In genomic region chr7:44850789-44851624, GRCm38 (mm10) we compare ENCODE assay signal across 8 mouse cellular contexts. TPM values are rescaled to one million over a fixed set of nuclear protein-coding genes. Genes with fewer than 3 reads are reported as not detected.
DNase-seq lines count a peak whose midpoint lies in the region; ATAC-seq and TF ChIP-seq lines count a peak whose summit lies in the region.

No protein-coding gene starts in this region.

- H3K4me3 ChIP-seq in neural tube, embryonic 11.5 days (ENCODE audit: low read depth, low read length): peak overlapping the region; percentile 85
- peak overlapping the region; percentile 79 for H3K4me3 ChIP-seq in limb, embryonic 13.5 days
- peak overlapping the region; percentile 81 for H3K4me3 ChIP-seq in stomach, postnatal 0 days (ENCODE audit: low read depth, low read length)

- H3K27me3 ChIP-seq in neural tube, embryonic 11.5 days (ENCODE audit: control insufficient read depth, insufficient read depth, low read length): no peaks in the 10 kb centered on the region
- no peaks in the 10 kb centered on the region for H3K27me3 ChIP-seq in limb, embryonic 13.5 days
- no peaks in the 10 kb centered on the region for H3K27me3 ChIP-seq in stomach, postnatal 0 days (ENCODE audit: control insufficient read depth, insufficient read depth, low read length)

- peaks cover 27% of the 10 kb centered on the region for H3K4me1 ChIP-seq in neural tube, embryonic 11.5 days (ENCODE audit: control insufficient read depth, insufficient read depth, low read length)
- H3K4me1 ChIP-seq in limb, embryonic 13.5 days: peaks cover 64% of the 10 kb centered on the region
- peaks cover 12% of the 10 kb centered on the region for H3K4me1 ChIP-seq in stomach, postnatal 0 days (replicated peaks; ENCODE audit: control insufficient read depth, insufficient read depth)

- peak overlapping the region; percentile 83 for H3K9ac ChIP-seq in neural tube, embryonic 11.5 days (ENCODE audit: low read length)
- H3K9ac ChIP-seq in limb, embryonic 13.5 days: peak overlapping the region; percentile 82
- peak overlapping the region; percentile 88 for H3K9ac ChIP-seq in stomach, postnatal 0 days (ENCODE audit: low read length)

- no peak overlapping the region for H3K27ac ChIP-seq in neural tube, embryonic 11.5 days (ENCODE audit: low read depth, low read length)
- H3K27ac ChIP-seq in limb, embryonic 13.5 days: peak overlapping the region; percentile 95; the same call in 1 of the 2 replicates
- peak overlapping the region; percentile 98 for H3K27ac ChIP-seq in stomach, postnatal 0 days (replicated peaks)

- H3K9me3 ChIP-seq in neural tube, embryonic 11.5 days (ENCODE audit: control insufficient read depth, low read length): no peaks in the 10 kb centered on the region
- H3K9me3 ChIP-seq in limb, embryonic 13.5 days: no peaks in the 10 kb centered on the region
- H3K9me3 ChIP-seq in stomach, postnatal 0 days (ENCODE audit: control insufficient read depth, low read length): no peaks in the 10 kb centered on the region

- no peaks in the 10 kb centered on the region for H3K36me3 ChIP-seq in neural tube, embryonic 11.5 days (ENCODE audit: control insufficient read depth, insufficient read depth, low read length)
- H3K36me3 ChIP-seq in limb, embryonic 13.5 days: peaks cover 32% of the 10 kb centered on the region
- H3K36me3 ChIP-seq in stomach, postnatal 0 days (ENCODE audit: control insufficient read depth, insufficient read depth, low read length): peaks cover under 1% of the 10 kb centered on the region; the same call in 1 of the 2 replicates

- no peak for ATAC-seq in neural tube, embryonic 11.5 days (ENCODE audit: insufficient read depth, low FRiP score, low TSS enrichment)
- no peak for ATAC-seq in limb, embryonic 13.5 days (ENCODE audit: low FRiP score, low read depth)
- no peak for ATAC-seq in stomach, postnatal 0 days (ENCODE audit: low FRiP score, low TSS enrichment)

- WGBS in neural tube, embryonic 11.5 days: 83% methylated on average over 8 of the region's 8 CpGs
- 76% methylated on average over 8 of the region's 8 CpGs for WGBS in limb, embryonic 13.5 days
- 70% methylated on average over 8 of the region's 8 CpGs for WGBS in stomach, postnatal 0 days

- no peak for TF ChIP-seq CTCF in stomach, postnatal 0 days (IDR thresholded peaks at IDR 0.05; ENCODE audit: low read depth)

- H3K4me2 ChIP-seq in neural tube, embryonic 11.5 days (ENCODE audit: low read depth): peak overlapping the region; percentile 91
- H3K4me2 ChIP-seq in limb, embryonic 13.5 days (replicated peaks): peak overlapping the region; percentile 94
- peak overlapping the region; percentile 83 for H3K4me2 ChIP-seq in stomach, postnatal 0 days (replicated peaks; ENCODE audit: low read depth)

- DNase-seq in cerebellum, adult 11-12 months: peak; percentile 60
- DNase-seq in cerebellum, adult 18-20 months: no peak
- DNase-seq in neural tube, embryonic 11.5 days (ENCODE audit: low spot score): no peak
- DNase-seq in neural tube, embryonic 10.5 days (ENCODE audit: extremely low spot score, low spot score): no peak
- DNase-seq in stomach, postnatal 0 days (ENCODE audit: low spot score): no peak
- DNase-seq in adrenal gland, postnatal 14 days: no peak
- no peak for DNase-seq in kidney, postnatal 4 days

- TF ChIP-seq EP300 in stomach, postnatal 0 days (optimal IDR thresholded peaks at IDR 0.05): no peak

RNA-seq across cellular contexts. Expression of gene Tbc1d17, which starts 2.1 kb away (rescaled TPM):
- 69.3 and 93.0 TPM in 2 replicates for polyA plus RNA-seq in neural tube, embryonic 11.5 days (2014; fragmentation: Nextera tagmentation; extraction: Ambion mirVana)
- 86.0 and 90.5 TPM in 2 replicates for polyA plus RNA-seq in limb, embryonic 13.5 days (2015; fragmentation: Nextera tagmentation; extraction: Ambion mirVana)
- polyA plus RNA-seq in stomach, postnatal 0 days (2015; fragmentation: Nextera tagmentation; extraction: Ambion mirVana): 45.4 and 48.0 TPM in 2 replicates
- 58.8 and 66.1 TPM in 2 replicates for total RNA-seq in adrenal gland, postnatal 14 days (2021)

RNA-seq across cellular contexts. Expression of gene Akt1s1, which starts 2.2 kb away (rescaled TPM):
- polyA plus RNA-seq in neural tube, embryonic 11.5 days (2014; fragmentation: Nextera tagmentation; extraction: Ambion mirVana): 37.2 and 49.3 TPM in 2 replicates
- 112 and 122 TPM in 2 replicates for polyA plus RNA-seq in limb, embryonic 13.5 days (2015; fragmentation: Nextera tagmentation; extraction: Ambion mirVana)
- polyA plus RNA-seq in stomach, postnatal 0 days (2015; fragmentation: Nextera tagmentation; extraction: Ambion mirVana): 70.8 and 75.2 TPM in 2 replicates
- total RNA-seq in adrenal gland, postnatal 14 days (2021): 90.6 and 104 TPM in 2 replicates

RNA-seq across cellular contexts. Expression of gene Pnkp, which starts 5.9 kb away (rescaled TPM):
- polyA plus RNA-seq in neural tube, embryonic 11.5 days (2014; fragmentation: Nextera tagmentation; extraction: Ambion mirVana): 30.2 and 30.6 TPM in 2 replicates
- polyA plus RNA-seq in limb, embryonic 13.5 days (2015; fragmentation: Nextera tagmentation; extraction: Ambion mirVana): 33.1 and 33.9 TPM in 2 replicates
- 23.5 and 25.7 TPM in 2 replicates for polyA plus RNA-seq in stomach, postnatal 0 days (2015; fragmentation: Nextera tagmentation; extraction: Ambion mirVana)
- total RNA-seq in adrenal gland, postnatal 14 days (2021): 35.2 and 45.1 TPM in 2 replicates

RNA-seq across cellular contexts. Expression of gene Ptov1, which starts 18.6 kb away (rescaled TPM):
- 418 and 419 TPM in 2 replicates for polyA plus RNA-seq in neural tube, embryonic 11.5 days (2014; fragmentation: Nextera tagmentation; extraction: Ambion mirVana)
- 502 and 514 TPM in 2 replicates for polyA plus RNA-seq in limb, embryonic 13.5 days (2015; fragmentation: Nextera tagmentation; extraction: Ambion mirVana)
- 159 and 179 TPM in 2 replicates for polyA plus RNA-seq in stomach, postnatal 0 days (2015; fragmentation: Nextera tagmentation; extraction: Ambion mirVana)
- total RNA-seq in adrenal gland, postnatal 14 days (2021): 239 and 241 TPM in 2 replicates

RNA-seq across cellular contexts. Expression of gene Atf5, which starts 34.5 kb away (rescaled TPM):
- 2.1 and 3.1 TPM in 2 replicates for polyA plus RNA-seq in neural tube, embryonic 11.5 days (2014; fragmentation: Nextera tagmentation; extraction: Ambion mirVana)
- 3.2 and 3.6 TPM in 2 replicates for polyA plus RNA-seq in limb, embryonic 13.5 days (2015; fragmentation: Nextera tagmentation; extraction: Ambion mirVana)
- 7.3 and 7.7 TPM in 2 replicates for polyA plus RNA-seq in stomach, postnatal 0 days (2015; fragmentation: Nextera tagmentation; extraction: Ambion mirVana)
- total RNA-seq in adrenal gland, postnatal 14 days (2021): 147 and 165 TPM in 2 replicates
